Mouse (Mus musculus) midbrain, embryonic 16.5 days (tissue): ENCODE results near the gene Atp5b. TPM values are rescaled to one million over a fixed set of nuclear protein-coding genes. Genes with fewer than 3 reads are reported as not detected.
A peak's percentile ranks its signal among the peaks of the same experiment; 100 is the strongest.
"Not testable (repeated sequence)": the region's sequence is repeated elsewhere in the genome, so short reads cannot be mapped to it uniquely, and the experiment has no call there.

Source experiments
- ATAC-seq: fragments of 200-750 bp; cut with Nextera tagmentation; 2 replicates; pipeline ENCODE4 v1.8.0; 2017; ENCODE audit warnings: moderate TSS enrichment
- H3K27ac ChIP-seq: fragments of 300-500 bp; sonication (generic); 2 replicates; pipeline ENCODE4 v1.5.1; 2014; ENCODE audit warnings: mild to moderate bottlenecking, low read length, mixed read lengths
- H3K27me3 ChIP-seq: fragments of 300-500 bp; sonication (generic); 2 replicates; pipeline ENCODE4 v1.6.1; 2014; ENCODE audit warnings: low read depth, low read length, mixed read lengths; ENCODE audit not compliant: control insufficient read depth, insufficient read depth
- H3K36me3 ChIP-seq: fragments of 300-500 bp; sonication (generic); 2 replicates; pipeline ENCODE4 v1.6.1; 2014; ENCODE audit warnings: mild to moderate bottlenecking, low read length, moderate library complexity, mixed read lengths; ENCODE audit not compliant: control insufficient read depth, insufficient read depth
- H3K4me1 ChIP-seq: fragments of 300-500 bp; sonication (generic); 2 replicates; pipeline ENCODE4 v1.6.1; 2014; ENCODE audit warnings: mild to moderate bottlenecking, low read length, mixed read lengths; ENCODE audit not compliant: control insufficient read depth, insufficient read depth
- H3K4me2 ChIP-seq: fragments of 300-500 bp; sonication (generic); 2 replicates; pipeline ENCODE4 v1.6.1; 2014; ENCODE audit warnings: mild to moderate bottlenecking, low read length, mixed read lengths
- H3K4me3 ChIP-seq: fragments of 300-500 bp; sonication (generic); 2 replicates; pipeline ENCODE4 v1.5.1; 2014; ENCODE audit warnings: low read depth, mild to moderate bottlenecking, low read length, moderate library complexity, mixed read lengths
- H3K9ac ChIP-seq: fragments of 300-500 bp; sonication (generic); 2 replicates; pipeline ENCODE4 v1.6.1; 2014; ENCODE audit warnings: low read depth, low read length, mixed read lengths
- H3K9me3 ChIP-seq: fragments of 300-500 bp; sonication (generic); replicated peaks from 2 replicates; pipeline ENCODE4 v1.6.1; 2014; ENCODE audit warnings: mild to moderate bottlenecking, low read length, mixed read lengths; ENCODE audit not compliant: control insufficient read depth, poor library complexity, severe bottlenecking
- WGBS: fragments of 180-500 bp; shearing (Covaris S2); extraction: QIAGEN DNeasy Blood & Tissue Kit; methylation state at CpG from one replicate; pipeline ENCODE4 v1.1.7; 2014; 5-methylcytosine and 5-hydroxymethylcytosine counted together
- polyA plus RNA-seq: library from polyadenylated mRNA; unstranded; fragments of >200 nt; fragmentation: Nextera tagmentation; extraction: Ambion mirVana; gene quantifications from 2 replicates; pipeline ENCODE4 v1.2.1, GENCODE M21; 2015

The Atp5b gene
- polyA plus RNA-seq, 1 experiment from 2014 or later = 2,090 TPM

DNA sequence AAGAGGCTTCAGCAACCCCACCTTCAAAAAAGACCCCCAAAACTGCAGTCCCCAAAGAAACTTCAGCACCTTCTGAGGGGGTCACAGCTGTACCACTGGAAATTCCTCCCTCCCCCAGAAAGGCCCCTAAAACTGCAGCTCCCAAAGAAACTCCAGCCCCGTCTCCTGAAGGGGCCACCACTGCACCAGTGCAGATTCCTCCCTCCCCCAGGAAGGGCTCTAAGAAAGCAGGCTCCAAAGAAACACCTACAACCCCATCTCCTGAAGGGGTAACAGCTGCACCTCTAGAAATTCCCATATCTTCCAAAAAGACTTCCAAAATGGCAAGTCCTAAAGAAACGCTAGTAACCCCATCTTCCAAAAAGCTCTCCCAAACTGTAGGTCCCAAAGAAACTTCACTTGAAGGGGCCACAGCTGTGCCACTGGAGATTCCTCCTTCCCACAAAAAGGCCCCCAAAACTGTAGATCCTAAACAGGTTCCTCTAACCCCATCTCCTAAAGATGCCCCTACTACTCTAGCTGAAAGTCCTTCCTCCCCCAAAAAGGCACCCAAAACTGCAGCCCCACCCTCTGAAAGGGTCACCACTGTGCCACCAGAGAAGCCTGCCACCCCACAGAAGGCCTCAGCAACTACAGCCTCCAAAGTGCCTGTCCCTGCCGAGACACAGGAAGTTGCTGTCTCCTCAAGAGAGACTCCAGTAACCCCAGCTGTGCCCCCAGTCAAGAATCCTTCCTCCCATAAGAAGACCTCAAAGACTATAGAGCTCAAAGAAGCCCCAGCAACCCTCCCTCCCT is 39.8 kb upstream of the Atp5b start:
- Histone ChIP-seq H3K9me3 (no peaks in the 10 kb centered on the region), H3K27me3 (no peaks in the 10 kb centered on the region), H3K27ac (no peak overlapping the region), H3K9ac (no peak overlapping the region), H3K4me1 (peaks cover 5% of the 10 kb centered on the region), H3K4me3 (no peak overlapping the region), H3K36me3 (peaks cover 27% of the 10 kb centered on the region), H3K4me2 (no peak overlapping the region)
- no peak for ATAC-seq
- WGBS = 82% methylated on average over 3 of the region's 3 CpGs

DNA sequence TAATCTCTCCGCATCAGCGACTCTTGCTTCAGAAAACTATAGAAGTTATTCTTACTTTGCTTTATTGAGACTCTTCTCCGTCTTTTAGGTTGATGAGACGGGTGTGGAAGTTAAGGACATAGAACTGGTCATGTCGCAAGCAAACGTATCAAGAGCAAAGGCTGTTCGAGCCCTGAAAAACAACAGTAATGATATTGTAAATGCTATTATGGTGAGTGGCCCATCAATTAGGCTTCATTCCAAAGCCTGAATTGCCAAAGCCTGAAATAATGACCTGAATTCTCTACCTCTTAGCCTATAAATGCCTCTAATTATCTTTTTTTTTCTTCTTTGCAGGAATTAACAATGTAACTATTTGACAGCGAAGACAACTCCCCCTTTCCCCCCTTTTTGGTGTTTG is 34.9 kb upstream of the Atp5b start:
- no peak overlapping the region for H3K4me3 ChIP-seq
- no peak overlapping the region for H3K9ac ChIP-seq
- peaks cover 33% of the 10 kb centered on the region for H3K36me3 ChIP-seq
- no peaks in the 10 kb centered on the region for H3K4me1 ChIP-seq
- 96% methylated on average over 8 of the region's 8 CpGs for WGBS
- H3K4me2 ChIP-seq = no peak overlapping the region
- no peaks in the 10 kb centered on the region for H3K27me3 ChIP-seq
- no peak for ATAC-seq
- no peak overlapping the region for H3K27ac ChIP-seq
- no peaks in the 10 kb centered on the region for H3K9me3 ChIP-seq

DNA sequence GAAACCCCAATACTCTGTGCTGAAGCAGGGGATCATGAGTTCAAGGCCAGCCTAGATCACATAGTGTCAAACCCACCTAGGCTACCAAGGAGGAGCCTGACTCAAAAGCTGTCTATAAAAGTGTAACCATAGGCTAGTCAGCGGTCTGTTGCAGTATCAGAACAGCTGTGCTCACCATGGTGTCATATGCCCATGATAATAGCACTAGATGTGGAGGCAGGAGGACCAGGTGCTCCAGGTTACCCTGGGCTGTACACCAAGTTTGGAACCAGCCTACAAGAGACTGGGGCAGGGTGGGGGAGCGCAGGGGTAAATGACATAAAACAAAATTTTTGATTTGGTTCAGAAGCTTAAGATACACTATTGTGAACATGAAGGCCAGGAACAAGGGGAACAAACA is 33.3 kb upstream of the Atp5b start:
- ATAC-seq = no peak
- Histone ChIP-seq H3K9me3 (no peaks in the 10 kb centered on the region), H3K4me1 (no peaks in the 10 kb centered on the region), H3K27me3 (no peaks in the 10 kb centered on the region), H3K4me3 (no peak overlapping the region), H3K4me2 (no peak overlapping the region), H3K27ac (no peak overlapping the region), H3K36me3 (peaks cover 31% of the 10 kb centered on the region), H3K9ac (no peak overlapping the region)
- 89% methylated on average over 2 of the region's 2 CpGs for WGBS

DNA sequence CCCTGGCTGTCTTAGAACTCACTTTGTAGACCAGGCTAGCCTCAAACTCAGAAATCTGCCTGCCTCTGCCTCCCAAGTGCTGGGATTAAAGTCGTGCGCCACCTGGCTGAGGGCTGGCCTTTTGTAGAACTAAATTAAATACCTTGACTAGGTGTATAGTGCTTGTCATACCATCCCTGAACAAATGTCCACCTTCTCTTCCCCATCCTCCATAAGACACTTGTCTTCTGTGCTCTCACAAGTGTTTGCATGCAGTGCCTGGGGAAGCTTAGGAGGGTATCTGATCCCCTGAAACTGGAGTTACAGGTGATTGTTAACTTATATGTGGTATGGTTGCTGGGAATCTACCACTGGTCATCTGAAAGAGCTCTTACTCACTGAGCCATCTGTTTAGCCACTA is 32.7 kb upstream of the Atp5b start:
- 90% methylated on average over 2 of the region's 2 CpGs for WGBS
- H3K36me3 ChIP-seq = peaks cover 31% of the 10 kb centered on the region

DNA sequence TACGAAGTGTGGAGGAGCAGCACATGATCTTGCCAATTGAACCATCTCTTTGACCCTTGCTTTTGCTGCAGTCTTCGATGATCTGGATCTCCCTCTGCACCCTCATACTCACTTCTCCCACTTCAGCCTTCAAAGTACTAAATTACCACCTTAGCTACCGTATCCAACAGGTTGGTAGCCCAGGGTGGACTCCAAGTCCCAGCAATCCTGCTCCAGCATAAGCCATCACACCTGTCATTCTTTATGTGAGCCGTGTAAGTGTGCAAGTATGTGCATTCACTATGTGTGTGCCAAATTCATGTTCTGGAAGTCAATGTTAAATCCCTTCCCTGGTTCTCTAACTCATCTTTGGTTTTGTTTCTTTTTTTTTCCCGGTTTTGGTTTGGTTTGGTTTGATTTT is 31.5 kb upstream of the Atp5b start:
- Histone ChIP-seq H3K9ac (no peak overlapping the region), H3K4me1 (no peaks in the 10 kb centered on the region), H3K9me3 (no peaks in the 10 kb centered on the region), H3K27ac (no peak overlapping the region), H3K27me3 (no peaks in the 10 kb centered on the region), H3K4me2 (no peak overlapping the region), H3K36me3 (peaks cover 22% of the 10 kb centered on the region), H3K4me3 (no peak overlapping the region)
- no peak for ATAC-seq
- WGBS = 96% methylated on average over 5 of the region's 5 CpGs

More for the DNA sequence above, 32.7 kb upstream of the Atp5b start:
- ATAC-seq = no peak
- Histone ChIP-seq H3K4me2 (no peak overlapping the region), H3K9ac (no peak overlapping the region), H3K27me3 (no peaks in the 10 kb centered on the region), H3K4me3 (no peak overlapping the region), H3K4me1 (no peaks in the 10 kb centered on the region), H3K27ac (no peak overlapping the region), H3K9me3 (no peaks in the 10 kb centered on the region)

DNA sequence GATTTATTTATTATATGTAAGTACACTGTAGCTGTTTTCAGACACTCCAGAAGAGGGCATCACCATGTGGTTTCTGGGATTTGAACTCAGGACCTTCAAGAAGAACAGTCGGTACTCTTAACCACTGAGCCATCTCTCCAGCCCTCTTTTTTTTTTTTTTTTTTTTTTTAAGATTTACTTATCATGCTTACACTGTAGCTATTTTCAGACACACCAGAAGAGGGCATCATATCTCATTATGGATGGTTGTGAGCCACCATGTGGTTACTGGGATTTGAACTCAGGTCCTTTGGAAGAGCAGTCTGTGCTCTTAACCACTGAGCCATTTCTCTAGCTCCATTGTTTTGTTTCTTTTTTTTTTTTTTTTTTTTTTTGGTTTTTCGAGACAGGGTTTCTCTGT is 30.9 kb upstream of the Atp5b start:
- 100% methylated on average over 1 of the region's 2 CpGs for WGBS
- H3K9ac ChIP-seq, H3K4me3 ChIP-seq: not testable (repeated sequence)

DNA sequence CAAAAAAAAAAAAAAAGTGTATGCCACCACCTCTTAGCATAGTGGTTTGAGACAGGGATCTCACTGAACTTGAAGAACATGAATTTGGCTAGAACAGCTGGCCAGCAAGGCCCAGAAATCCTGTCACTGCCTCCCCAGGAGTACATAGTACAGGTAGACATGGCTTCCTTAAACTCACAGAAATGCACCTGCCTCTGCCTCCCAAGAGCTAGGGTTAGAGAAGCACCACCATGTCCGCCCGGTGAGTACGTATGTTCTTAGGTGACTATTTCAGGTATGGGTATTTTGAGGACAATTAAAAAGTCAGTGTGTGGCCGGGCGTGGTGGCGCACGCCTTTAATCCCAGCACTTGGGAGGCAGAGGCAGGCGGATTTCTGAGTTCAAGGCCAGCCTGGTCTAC is 30.1 kb upstream of the Atp5b start:
- peaks cover 12% of the 10 kb centered on the region for H3K36me3 ChIP-seq
- ATAC-seq = no peak

More for the DNA sequence above, 30.9 kb upstream of the Atp5b start:
- not testable (repeated sequence) for H3K4me2 ChIP-seq, H3K9me3 ChIP-seq, H3K27ac ChIP-seq, H3K27me3 ChIP-seq, H3K4me1 ChIP-seq, ATAC-seq
- peaks cover 17% of the 10 kb centered on the region for H3K36me3 ChIP-seq

DNA sequence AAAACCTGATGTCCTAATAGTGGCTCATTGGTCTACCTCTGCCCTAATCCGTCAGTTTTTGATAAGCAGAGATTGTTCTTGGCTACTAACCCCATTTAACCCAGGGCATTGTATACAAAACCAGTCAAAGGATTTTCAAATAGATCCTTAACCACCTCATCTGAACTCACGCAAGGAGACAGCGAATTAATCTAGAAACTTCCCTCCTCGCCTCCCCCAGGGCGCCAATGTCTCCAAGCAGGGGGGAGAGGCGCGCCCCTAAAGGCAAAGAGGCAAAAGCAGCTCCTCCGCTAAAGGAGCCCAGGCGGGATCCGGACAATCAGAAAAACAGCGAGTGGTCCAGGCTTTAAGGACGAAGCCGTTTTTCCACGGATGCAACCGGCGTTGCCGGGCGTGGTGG is 24.9 kb upstream of the Atp5b start:
- H3K36me3 ChIP-seq = no peaks in the 10 kb centered on the region
- WGBS = under 1% methylated on average over 18 of the region's 18 CpGs
- H3K9me3 ChIP-seq = no peaks in the 10 kb centered on the region
- peak overlapping the region; percentile 99 for H3K27ac ChIP-seq
- H3K4me1 ChIP-seq = peaks cover 29% of the 10 kb centered on the region
- peak overlapping the region; percentile 93 for H3K9ac ChIP-seq
- H3K4me2 ChIP-seq = peak overlapping the region; percentile 90
- H3K27me3 ChIP-seq = no peaks in the 10 kb centered on the region
- H3K4me3 ChIP-seq = peak overlapping the region; percentile 95
- peak; percentile 7; the same call in 1 of the 2 replicates for ATAC-seq

More for the DNA sequence above, 30.1 kb upstream of the Atp5b start:
- Histone ChIP-seq H3K9ac (no peak overlapping the region), H3K4me3 (no peak overlapping the region), H3K9me3 (no peaks in the 10 kb centered on the region), H3K4me1 (peaks cover 4% of the 10 kb centered on the region), H3K27me3 (no peaks in the 10 kb centered on the region), H3K27ac (no peak overlapping the region), H3K4me2 (no peak overlapping the region)
- 93% methylated on average over 8 of the region's 8 CpGs for WGBS

DNA sequence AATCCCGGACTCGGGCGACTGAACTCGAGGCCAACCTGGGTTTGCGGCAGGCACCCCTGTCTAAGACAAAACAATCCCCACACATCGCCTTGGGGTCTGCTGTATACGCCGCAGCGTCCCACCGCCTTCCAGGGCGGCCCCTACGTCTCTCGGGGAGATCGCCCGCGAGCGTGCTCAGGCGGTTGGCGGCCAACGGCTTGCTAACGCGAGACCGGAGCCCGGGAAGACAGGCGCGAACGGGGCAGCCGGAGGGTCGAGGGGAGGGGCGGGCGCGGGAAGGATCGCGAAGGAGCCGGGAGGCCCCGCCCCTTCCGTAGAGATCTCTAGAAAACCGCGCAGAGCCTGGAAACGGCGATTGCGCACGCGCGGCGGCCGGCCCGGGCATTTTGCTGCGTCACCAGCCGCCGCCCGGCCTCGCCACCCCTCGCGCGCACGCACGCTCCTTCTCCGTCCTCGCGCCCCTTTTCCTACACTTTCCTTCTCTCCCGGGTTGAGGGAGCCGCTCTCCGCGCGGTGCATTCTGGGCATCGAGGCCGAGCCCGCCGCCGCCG is 24.4 kb upstream of the Atp5b start, which contains the start of gene Ptges3:
TSS of gene Ptges3 (plus strand) at position 354 of the 551 bp plus-strand sequence.
- H3K36me3 ChIP-seq = no peaks in the 10 kb centered on the region
- 1% methylated on average over 32 of the region's 72 CpGs for WGBS
- no peaks in the 10 kb centered on the region for H3K9me3 ChIP-seq
- no peaks in the 10 kb centered on the region for H3K27me3 ChIP-seq
- H3K9ac ChIP-seq = peak within 1 kb of the TSS; percentile 93
- peaks cover 29% of the 10 kb centered on the region for H3K4me1 ChIP-seq
- peak within 1 kb of the TSS; percentile 99 for H3K27ac ChIP-seq
- H3K4me2 ChIP-seq = peak within 1 kb of the TSS; percentile 90
- peak within 1 kb of the TSS; percentile 95 for H3K4me3 ChIP-seq
- peak; percentile 93 for ATAC-seq
